Mouse (Mus musculus) CH12F3 (cell line): ENCODE measurements around the gene 6030458C11Rik.

Experiments used
- in situ Hi-C: fragments of 300-500 bp; cut with MboI; formaldehyde crosslinking; loops from 2 replicates; pipeline ENCODE4 v1.14.3; 2020; ENCODE audit warnings: low sequenced_read_pairs

6030458C11Rik gene

DNA sequence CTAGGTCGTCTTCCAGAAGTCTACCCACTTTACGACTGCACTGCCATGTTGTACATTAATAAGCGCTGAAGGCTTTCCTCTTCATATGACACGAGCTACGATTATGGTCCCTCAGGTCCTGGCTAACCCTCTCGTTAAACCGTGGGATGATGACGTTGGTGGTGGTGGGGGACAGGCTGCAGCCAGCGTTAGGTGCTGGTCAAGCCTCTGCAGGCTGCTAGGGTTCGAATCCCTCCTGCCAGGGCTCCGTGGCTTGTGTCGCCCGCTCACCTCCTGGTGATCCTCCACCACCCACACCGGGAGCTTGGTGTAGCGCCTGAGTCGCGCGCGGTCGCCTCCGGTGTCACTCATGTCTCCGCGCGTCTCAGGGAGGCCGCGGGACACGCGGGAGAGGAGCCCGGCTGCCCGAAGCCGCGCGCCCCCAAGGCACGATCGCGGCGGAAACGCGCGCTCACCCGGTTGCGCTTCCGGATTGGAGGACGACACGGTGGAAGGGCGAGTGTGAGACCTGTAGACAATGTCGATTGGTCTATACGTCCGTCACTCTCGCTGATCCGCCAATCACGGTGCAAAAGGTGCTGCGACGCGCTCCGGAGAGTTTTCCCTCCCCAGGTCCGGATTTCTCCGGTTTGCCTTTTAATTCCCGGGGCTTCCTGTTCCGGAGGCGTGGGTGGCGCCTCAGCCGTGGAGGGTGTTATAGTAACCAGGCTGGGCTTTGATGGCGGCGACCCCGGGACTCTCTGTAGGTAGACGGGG, at the start of gene 6030458C11Rik, which contains the start of gene Drosha:
TSS of gene 6030458C11Rik (minus strand) at position 453 of the 756 bp plus-strand sequence.
TSS of gene Drosha (plus strand) at position 619 of the 756 bp plus-strand sequence.
- in situ Hi-C loops = loop anchor here (25.0 kb wide), 1 partner anchor 637 kb away; no protein-coding TSS in a partner anchor

DNA sequence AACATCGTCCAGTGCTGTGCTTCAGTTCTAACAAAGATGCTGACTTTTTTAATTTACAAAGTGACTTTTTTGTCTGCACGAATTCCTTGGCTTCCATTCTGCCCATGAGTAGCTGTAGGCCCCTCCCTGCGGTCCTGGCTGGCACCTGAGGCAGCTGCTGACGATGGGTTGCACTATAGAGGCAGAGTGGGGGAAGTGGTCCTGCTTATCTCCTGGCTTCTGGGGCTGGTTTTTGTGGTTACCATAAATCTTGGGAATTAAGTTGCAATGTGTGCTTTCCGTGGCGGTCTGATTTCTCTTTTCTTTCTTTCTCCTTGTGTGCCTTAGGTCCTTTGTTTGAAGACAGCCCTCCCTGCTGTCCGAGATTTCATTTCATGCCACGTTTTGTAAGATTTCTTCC, 42.8 kb upstream of the 6030458C11Rik start:
- in situ Hi-C loops = no loop called here

DNA sequence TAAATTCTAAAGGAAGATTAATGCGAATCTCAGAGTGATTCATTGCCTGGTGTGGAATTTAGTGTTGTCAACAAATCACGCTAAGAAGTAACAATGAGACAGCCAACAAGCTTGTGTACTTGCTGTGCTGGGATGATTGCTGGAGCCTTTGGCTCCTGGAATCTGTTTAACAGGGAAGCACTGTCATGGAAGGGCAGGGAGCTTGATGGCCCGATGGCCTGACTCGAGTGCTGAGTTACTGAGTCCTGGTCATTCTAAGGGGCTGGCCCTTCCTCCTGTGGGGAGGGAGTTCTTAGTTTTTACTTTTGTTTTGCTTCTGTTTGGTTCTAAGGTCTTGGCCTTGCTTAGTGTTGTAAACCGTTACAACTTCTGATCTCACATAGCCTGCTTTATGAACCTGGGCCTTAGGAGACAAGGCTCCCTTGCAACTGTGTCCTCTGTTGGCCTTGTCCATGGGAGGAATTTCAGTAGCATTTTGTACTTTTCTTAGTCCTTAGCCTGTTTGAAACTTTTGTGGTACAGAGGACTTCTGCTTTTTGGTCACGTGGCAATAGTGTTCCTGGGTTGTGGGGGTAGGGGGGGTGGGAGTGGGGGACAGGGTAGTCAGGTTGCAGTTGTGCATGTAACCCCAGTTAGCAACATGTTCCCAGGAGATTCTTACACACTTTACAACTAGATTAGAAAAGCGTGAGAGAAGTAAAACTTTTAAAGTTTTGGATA, 41.3 kb upstream of the 6030458C11Rik start:
- in situ Hi-C loops = no loop called here

DNA sequence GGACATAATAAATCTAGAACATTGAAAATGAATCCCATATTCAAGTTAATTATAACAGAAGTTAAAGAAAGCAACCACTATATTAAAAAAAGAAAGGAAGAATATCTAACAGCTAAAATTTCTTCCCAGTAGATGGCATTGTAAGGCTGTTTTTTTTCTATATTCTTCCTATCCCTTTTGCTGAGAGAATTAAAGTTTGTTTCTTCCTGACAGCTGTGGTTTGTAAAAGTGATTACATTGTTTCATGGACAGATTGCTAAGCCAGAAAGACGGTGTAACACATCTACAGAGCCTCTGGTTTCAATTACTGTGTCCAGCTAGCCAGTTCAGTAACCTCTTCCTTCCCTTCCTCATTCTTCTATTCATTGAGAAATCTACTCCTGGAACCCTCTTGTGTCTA, 39.2 kb upstream of the 6030458C11Rik start:
- in situ Hi-C loops = no loop called here

DNA sequence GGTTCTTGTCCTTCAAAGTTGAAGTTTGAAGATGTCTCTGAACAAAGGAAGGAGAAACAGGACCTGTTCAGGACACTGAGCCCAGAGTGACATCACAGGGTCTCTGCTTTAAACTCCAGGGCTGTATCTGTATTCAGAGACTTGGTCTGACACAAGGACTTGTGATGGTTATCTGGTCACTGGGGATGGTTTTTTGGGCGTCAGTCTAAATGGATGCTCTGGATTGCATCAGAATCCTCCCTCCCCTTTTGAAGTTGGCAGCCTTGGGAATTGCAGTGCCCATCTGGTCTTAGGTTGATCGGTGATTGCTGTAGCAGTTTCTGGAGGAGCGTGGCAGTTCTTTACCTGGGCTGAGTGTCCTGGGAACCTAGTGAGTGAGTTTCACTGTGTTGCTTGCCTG, 37.6 kb upstream of the 6030458C11Rik start:
- in situ Hi-C loops = no loop called here

DNA sequence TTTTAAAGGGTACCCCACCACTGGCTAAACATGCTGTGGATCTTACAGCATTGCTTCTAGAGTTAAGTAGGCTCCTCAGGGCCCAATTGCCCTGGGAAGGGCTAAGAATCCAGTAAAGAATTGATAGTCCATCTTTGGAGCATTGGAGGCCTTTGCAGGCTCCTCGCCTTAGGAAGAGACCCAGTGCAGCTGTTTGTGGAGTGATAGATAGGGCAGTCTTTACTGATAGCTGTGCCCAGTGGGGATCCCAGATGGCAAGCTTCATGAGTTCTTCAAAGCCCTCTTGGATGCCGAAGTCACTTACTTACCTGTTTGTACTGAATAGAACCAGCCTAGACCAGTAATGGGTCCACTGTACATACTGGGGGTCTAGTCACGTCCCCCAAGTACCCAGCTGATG, 34.2 kb upstream of the 6030458C11Rik start:
- in situ Hi-C loops = no loop called here

DNA sequence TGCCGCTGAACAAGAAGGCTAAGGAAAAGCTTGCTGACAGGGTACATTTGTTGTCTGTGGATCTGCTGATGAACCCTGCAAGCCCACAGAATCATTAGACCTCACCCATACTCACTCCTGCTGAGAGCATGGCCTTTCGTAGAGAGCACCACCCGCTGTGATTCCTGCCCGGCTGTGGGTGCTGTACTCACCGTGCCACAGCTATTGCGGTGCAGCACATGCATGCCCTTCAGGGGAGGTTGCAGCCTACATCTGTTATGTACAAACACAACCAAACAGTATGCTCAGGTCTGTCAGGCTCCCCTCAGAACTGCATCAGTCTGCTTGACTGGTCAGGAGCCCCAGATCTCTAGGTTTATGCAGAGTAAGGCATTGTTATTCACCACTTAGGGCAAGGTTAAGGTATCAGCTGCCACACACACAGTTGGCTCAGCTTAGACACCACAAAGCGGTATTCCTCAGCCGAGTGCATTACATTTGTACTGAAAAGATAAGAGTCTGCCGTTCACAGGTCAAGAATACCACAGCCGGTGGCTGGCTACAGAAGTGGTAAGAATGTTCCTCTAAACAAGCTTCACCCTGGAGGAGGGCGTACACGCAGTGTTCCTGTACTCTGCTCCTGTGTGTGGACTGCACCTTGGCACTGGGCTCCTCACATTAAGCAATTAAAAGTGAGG, 33.5 kb upstream of the 6030458C11Rik start:
- in situ Hi-C loops = no loop called here

DNA sequence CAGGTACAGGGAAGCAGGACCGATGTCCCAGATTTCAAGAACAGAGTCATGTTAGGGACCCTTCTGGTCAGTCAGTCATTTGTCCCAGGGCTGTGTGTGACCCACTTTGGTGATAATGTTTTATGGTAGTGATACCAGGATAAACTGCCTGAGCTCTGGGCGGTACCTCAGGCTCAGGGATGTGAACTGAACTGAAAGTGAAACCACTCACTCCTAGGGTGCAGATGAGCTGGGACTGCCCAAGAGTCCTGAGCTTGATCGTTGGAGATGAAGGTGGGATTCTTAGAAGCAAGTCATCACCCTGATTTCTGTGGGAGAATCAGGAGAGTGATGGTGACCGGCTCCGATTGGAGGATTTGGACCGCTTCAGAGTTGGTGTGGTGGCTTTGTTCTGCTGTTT, 32.3 kb upstream of the 6030458C11Rik start:
- in situ Hi-C loops = no loop called here

DNA sequence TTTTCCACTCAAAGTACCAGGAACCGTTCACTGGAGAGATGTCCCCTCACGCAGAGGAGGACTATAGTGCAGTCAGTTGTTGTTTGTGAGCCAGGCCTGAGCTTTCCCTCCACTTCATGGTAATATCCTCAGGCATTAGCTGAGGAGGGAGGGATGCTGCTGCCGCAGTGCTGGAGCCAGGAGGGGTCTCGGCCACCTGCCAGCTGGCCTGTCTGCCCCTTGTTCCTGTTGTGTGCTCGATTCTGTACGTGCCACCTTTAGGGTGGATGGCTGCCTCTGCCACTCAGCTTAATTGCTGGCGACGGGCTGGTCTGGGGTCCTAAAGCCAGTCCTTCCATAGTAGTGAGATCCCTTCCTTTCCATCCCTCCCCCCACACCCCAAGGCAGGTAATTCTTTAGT, 29.0 kb upstream of the 6030458C11Rik start:
- in situ Hi-C loops = no loop called here

DNA sequence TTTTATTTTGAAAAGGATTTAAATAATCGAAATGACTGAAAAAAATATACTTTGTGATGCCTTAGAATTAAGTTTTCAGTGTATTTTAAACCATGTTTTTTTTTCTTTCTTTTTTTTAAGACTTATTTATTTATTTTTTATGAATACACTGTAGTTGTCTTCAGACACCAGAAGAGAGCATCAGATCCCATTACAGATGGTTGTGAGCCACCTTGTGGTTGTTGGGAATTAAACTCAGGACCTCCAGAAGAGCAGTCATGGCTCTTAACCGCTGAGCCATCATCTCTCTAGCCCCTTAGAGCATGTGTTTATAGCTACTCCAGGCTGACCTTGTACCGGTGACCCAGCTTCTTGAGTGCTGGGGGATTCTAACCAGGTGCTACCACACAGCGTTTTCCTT, 24.9 kb upstream of the 6030458C11Rik start:
- in situ Hi-C loops = no loop called here

DNA sequence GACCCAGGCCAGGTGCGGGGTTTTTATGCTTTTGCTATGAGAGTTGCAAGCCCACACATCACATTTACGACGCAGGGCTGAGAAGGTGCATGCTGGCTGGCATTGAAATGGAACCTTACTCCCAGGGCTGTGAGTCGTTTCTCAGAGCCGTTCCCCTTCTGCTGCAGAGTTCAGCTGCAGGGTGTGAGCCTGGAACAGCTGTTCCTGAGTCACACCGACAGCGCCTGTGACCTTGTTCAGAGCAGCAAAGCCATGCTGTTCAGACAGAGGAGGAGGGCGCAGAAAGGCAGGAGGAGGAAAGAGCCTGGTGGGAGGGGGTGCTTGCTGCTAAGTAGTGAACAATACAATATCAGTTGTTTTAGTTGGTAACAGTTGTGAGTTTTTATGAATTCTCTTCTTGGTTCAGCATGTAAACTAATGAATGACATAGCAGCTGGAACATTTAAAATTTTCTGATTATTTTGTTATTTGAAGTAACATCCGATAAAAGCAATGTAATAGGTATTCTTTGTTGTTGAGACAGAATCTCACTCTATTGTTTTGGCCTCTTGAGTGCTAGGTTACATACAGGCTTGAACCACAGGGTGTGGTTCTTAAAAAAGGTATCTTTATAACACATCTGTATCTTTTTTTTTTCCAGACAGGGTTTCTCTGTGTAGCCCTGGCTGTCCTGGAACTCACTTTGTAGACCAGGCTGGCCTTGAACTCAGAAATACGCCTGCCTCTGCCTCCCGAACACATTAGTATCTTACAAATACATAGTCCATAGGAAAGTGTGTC, 23.9 kb upstream of the 6030458C11Rik start:
- in situ Hi-C loops = no loop called here

DNA sequence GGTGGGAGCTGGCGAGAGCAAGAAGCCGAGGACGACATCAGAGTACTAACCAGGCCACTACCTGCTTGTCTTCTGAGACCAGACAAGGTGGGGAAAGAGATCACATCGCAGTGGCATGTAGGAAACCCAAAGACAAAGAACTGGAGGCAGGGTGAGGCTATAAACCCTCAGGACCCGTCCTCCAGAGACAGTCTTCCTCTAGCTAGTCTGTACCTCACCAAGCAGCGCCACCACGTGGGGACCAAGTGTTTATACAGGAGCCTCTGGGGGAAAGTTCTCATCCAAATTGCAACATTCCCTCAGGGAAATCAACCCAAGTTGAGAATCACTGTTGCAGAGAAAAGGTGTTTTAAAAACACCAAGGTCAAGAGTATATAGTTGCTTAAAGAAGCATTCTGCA, 18.4 kb upstream of the 6030458C11Rik start:
- in situ Hi-C loops = no loop called here

DNA sequence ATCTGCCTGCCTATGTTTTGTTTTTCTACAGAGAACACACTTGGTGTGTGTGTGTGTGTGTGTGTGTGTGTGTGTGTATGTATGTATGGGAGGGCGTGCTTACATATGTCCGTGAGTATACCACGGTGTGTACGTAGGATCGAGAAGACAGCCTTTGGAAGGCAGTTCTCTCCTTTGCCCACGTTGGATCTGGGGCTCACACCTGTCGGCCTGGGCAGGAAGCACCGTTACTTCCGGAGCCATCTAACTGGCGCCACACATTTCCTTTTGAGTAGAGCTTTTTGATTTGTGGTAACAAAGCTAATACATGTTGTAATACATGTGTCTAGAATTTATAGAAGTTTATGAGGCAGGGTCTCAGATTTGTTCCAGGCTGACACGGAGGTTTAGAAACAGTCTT, 16.3 kb upstream of the 6030458C11Rik start:
- in situ Hi-C loops = no loop called here

DNA sequence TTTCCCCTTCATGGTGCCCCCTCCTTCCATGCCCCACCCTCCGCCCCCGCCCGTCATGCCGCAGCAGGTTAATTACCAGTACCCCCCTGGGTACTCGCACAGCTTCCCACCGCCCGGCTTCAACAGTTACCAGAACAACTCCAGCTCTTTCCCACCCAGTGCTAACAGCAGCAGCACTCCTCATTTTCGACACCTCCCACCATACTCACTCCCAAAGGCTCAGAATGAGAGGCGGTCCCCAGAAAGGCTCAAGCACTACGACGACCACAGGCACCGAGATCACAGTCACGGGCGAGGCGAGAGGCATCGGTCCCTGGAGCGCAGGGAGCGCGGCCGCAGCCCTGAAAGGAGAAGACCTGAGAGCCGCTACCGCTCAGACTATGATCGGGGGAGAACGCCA, 9.8 kb upstream of the 6030458C11Rik start:
- in situ Hi-C loops = no loop called here

DNA sequence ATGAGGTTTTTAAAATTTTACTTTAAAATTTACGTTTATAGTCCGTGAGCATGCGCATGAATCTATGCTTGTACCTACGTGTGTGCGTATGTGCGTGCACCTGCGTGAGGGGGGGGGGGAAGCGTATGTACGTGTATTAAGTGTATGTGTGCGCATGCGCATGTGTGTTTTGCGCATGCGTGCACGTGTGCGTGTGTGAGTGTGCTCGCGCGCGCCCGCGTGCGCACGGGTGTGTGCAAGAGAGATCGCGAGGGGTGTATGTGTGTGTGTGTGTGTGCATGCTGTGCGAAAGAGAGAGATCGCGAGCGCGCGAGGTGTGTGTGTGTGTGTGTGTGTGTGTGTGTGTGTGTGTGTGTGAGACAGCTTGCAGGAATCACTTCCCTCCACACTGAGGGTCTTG, 8.9 kb upstream of the 6030458C11Rik start:
- in situ Hi-C loops = no loop called here

DNA sequence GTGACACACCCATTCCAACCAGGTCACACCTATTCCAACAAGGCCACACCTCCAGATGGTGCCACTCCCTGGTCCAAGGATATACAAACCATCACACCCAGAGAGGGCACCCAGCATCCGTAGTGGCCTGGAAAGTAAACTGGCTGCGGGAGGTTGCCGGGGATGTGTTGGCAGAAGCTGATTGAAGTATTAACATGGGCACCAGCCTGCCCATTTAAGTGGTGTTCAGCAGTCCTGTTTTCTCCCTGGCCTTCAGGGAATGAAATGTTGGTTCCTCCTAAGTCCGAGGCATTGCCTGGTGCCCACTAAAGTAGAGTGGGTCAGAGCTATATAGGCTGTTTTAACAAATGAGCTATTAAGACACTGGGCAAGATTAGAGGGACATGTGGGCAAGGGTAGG, 8.2 kb upstream of the 6030458C11Rik start:
- in situ Hi-C loops = no loop called here

DNA sequence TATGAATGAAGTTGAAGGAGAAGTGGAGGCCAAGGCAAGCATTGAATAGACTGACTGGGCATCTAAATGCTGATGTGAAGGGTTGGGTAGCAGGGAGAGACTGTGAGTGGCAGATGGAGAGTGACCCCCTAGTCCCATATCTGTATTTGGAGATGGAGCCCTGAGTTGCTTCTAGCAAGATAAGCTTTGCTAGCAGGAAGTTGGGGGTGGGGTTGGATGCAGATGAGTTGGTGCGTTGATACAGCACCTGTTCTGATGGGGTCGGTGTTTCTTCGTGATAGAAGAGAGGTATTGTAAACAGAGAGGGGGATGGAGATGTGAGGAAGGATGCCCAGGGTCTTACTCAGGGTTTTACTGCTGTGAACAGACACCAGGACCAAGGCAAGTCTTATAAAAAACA, 5.4 kb upstream of the 6030458C11Rik start:
- in situ Hi-C loops = no loop called here

DNA sequence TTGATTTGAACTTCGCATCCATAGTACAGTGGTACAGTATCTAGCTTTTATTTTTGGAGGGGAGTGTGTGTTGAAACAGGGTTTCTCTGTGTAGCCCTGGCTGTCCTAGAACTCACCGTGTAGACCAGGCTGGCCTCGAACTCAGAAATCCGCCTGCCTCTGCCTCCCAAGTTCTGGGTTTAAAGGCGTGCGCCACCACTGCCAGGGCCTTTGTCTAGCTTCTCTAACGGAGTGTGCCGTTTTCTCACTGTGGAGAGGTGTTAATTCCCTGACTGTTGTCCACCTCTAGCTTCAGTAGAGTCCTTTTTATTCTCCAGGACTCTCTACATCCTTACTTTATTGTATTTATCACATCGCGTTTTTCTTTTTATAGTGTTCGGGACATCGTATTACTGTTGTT, 959 bp upstream of the 6030458C11Rik start:
- in situ Hi-C loops = no loop called here

DNA sequence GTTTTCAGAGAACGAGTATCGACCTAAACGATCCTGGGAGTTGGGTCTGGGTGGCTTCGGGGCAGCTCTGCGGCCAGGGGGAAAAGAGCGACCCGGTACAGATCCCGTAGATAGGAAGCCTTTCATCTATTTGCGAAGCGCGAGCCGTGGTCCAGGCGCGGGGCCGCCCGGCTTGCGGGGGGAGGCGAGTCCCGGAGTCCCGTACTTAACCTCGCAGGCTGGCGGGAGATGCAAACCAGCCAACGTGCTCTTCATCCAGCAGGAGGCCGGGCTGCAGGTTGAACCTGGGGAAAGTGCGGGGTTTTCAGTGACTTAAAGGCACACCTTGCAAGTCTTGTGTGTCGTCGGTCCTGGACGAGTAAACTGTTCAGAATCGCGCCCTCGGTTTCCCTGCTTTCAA, 516 bp upstream of the 6030458C11Rik start:
- in situ Hi-C loops = loop anchor here (25.0 kb wide), 1 partner anchor 638 kb away; no protein-coding TSS in a partner anchor

DNA sequence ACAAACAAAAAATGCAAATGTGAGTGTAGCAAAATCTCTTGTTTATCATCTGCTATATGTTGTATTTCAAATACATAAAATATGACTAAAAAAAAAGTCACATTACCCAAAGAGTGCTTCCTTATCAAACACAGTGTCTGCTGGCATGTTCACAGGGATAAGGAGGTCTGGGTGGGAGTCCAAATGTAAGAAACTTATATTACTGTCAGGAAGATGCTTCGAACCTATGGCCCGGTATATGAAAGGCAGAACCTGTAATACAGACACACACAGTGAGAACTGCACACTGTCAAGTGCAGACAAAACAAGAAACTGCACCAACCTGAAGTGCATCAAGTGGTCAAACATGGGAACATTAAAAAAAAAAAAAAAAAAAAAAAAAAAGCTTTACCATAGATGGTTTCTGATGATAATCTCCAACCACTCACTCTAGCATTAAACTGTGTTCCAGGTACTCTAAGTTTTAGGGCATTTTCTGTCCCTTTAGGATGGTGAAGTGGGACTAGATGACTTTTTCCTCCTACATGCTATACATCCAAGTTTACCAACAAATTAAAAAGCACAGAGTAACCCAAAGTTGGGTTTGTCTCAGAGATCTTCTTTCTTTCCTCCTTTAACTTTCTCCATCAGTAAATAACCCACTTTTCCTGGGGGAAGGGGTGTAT, 862 bp downstream of the 6030458C11Rik start:
- in situ Hi-C loops = loop anchor here (25.0 kb wide), 1 partner anchor 636 kb away; no protein-coding TSS in a partner anchor
